Mouse (Mus musculus) megakaryocyte, embryonic 14.5 days (primary cell): ENCODE measurements around the gene Ubtf.

Experiments used
- FLI1 ChIP-seq: IDR thresholded peaks from 2 replicates; pipeline ENCODE4 v1.6.1; 2012; ENCODE audit warnings: low read length, inconsistent platforms, mixed read lengths
- GATA1 ChIP-seq: IDR thresholded peaks from 3 replicates; pipeline ENCODE4 v1.6.1; 2012; ENCODE audit warnings: mixed read lengths, low read length, inconsistent platforms, borderline replicate concordance

DNA sequence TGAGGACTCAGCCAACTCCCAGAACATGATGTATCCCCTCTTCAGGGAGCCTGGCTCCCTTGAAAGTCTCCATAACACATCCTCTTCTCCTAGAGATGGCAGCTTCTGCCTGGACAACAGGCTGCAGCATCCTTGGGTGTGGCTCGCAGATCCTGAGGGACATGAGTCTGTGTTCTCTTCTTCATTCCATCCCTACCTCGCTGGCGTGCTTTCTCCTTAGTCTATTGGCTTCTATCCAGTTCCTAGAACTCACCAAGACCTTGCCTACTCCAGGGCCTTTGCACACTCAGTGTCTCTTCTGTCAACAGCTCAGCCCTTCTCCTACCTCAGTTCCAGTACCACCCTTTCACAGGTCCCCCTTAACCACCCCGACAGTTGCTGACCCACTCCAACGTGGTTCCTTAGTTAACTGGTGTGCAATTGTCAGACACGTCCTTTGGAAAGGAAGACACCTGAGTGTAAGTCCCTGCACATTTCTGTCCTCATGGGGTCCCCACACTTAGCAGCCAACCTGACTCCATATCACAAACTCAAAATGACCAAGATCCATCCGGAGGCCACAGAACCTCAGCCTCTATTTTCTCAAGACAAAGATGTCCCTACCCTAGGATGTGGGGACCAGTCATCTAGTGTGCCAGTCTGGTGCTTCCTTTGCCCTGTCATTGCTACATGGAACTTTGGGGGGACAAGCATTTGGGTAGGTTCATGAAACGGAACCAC lies 42.4 kb upstream of the Ubtf start:
- no peak for TF ChIP-seq GATA1
- TF ChIP-seq FLI1, result no peak
